16 mouse cellular contexts compared by ENCODE assay signal in genomic region chr6:95150885-95151284, GRCm38 (mm10).
"Had no signal": no experiment of that assay in that cellular context is flagged by ENCODE, and none has a peak within 500 bp of the region (broad histone marks: within the 10 kb centered on the region; RNA-seq: fewer than 3 reads in every experiment).

No protein-coding gene starts in this region.

- H3K4me1 ChIP-seq: neural tube, embryonic 13.5 days; neural tube, embryonic 15.5 days; stomach, embryonic 15.5 days had no signal

- H3K27me3 ChIP-seq: neural tube, embryonic 13.5 days; neural tube, embryonic 15.5 days; stomach, embryonic 15.5 days had no signal

- DNase-seq: retina, postnatal 1 day; right cerebral cortex, adult 18-20 months; right cerebral cortex, postnatal 14 days; right cerebral cortex, postnatal 25 days; right cerebral cortex, postnatal 4 days; spleen, adult 18-20 months; thymus, adult 18-20 months; thymus, adult 2 months; thymus, postnatal 14 days; thymus, postnatal 25 days; thymus, postnatal 36 days; thymus, postnatal 4 days had no signal

- H3K27ac ChIP-seq: neural tube, embryonic 13.5 days; neural tube, embryonic 15.5 days; stomach, embryonic 15.5 days; stomach, postnatal 0 days had no signal

- H3K9me3 ChIP-seq: neural tube, embryonic 13.5 days; neural tube, embryonic 15.5 days; stomach, embryonic 15.5 days had no signal

- H3K4me2 ChIP-seq: neural tube, embryonic 13.5 days; neural tube, embryonic 15.5 days; stomach, embryonic 15.5 days had no signal

- H3K36me3 ChIP-seq: neural tube, embryonic 13.5 days; neural tube, embryonic 15.5 days; stomach, embryonic 15.5 days had no signal

- H3K4me3 ChIP-seq: neural tube, embryonic 13.5 days; neural tube, embryonic 15.5 days; stomach, embryonic 15.5 days had no signal

- H3K9ac ChIP-seq: neural tube, embryonic 13.5 days; neural tube, embryonic 15.5 days; stomach, embryonic 15.5 days had no signal
